Mouse (Mus musculus) mammary gland, adult 2 months (tissue): ENCODE results near the gene Adcy1. TPM values are rescaled to one million over a fixed set of nuclear protein-coding genes. Genes with fewer than 3 reads are reported as not detected.

Experiments
- polyA plus RNA-seq: library from polyadenylated mRNA; depleted of rRNA; stranded (reverse); fragments of >200 nt; gene quantifications from 2 replicates; pipeline ENCODE4 v1.2.3, GENCODE M21; 2012; ENCODE audit warnings: low replicate concordance; rRNA removed

Adcy1 gene
- 0.41 and 0.89 TPM in 2 replicates for polyA plus RNA-seq

GRCm38 (mm10) chr11:7063001-7063584, at the start of gene Adcy1:
Gene Adcy1 (plus strand): TSS chr11:7063489.

GRCm38 (mm10) chr11:7188469-7188868, 125.2 kb downstream of the Adcy1 start, which contains the start of gene Gm11985:
Gene Gm11985 (minus strand): TSS chr11:7188569.

GRCm38 (mm10) chr11:7197491-7197941, 134.2 kb downstream of the Adcy1 start, which contains the start of gene Igfbp1:
Gene Igfbp1 (plus strand): TSS chr11:7197782.

GRCm38 (mm10) chr11:7213501-7214341, 150.4 kb downstream of the Adcy1 start, which contains the start of gene Igfbp3:
Gene Igfbp3 (minus strand): TSS chr11:7213923.

Other genes starting within 250 kb of the Adcy1 start
- not detected in 2 replicates for gene Gm11983, start 225.8 kb upstream of the Adcy1 start, polyA plus RNA-seq
- gene Gm11985, start 125.1 kb downstream of the Adcy1 start, polyA plus RNA-seq: not detected in 2 replicates
- 0.43 TPM in 1 of 2 replicates, not detected in the other for gene Igfbp1, start 134.3 kb downstream of the Adcy1 start, polyA plus RNA-seq
- 36.1 and 87.9 TPM in 2 replicates for gene Igfbp3, start 150.4 kb downstream of the Adcy1 start, polyA plus RNA-seq